Mouse (Mus musculus): ENCODE results near the gene 9630041A04Rik.

The 9630041A04Rik gene

DNA sequence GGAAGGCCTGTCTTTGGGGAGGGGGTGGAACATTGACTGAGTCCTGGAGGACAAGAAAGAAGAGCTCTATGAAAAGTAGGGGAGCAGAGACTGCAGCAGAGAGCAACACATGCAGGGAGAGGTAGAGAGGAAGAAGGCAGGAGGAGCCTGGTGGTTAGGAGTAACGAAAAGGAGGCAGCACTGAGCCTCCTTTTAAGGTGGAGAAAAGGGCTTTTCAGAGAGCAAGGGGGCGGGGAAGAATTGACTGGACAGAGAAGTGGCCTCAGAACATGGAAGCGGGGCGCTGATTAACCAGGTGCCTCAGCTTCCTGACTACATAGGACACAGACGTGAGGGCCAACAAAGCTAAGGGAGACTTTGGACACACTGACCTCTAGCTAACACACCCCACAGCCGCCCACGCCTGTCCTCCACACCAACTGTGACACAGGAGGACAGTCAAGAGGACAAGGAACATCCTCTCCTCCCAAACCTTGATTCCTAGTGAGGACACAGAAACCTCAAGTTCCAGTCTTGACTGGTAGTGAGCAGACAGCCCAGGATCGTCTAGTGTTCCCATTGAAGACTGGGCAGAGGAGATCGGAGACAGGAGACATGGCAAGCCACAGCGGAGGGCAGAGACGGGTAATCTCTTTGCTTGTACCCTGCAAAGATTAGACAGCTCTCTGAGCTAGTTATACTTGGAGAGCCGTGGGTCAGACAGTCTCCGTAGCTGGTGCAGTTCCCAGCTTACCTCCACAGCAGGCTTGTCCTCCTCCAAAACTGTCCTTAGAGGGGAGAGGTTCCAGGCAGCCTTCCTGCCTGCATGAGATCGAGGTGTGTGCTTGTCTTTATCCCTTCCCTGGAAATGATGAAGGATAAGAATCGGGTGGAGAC lies at the start of gene 9630041A04Rik:
Gene 9630041A04Rik (plus strand): TSS at position 246 of the 876 bp plus-strand sequence.
- DNase-seq: no peak

- no peak for DNase-seq
These were observed 37.7 kb upstream of the 9630041A04Rik start for GRCm38 (mm10) chr9:101823896-101824295.

GRCm38 (mm10) chr9:101825626-101826025 lies 36.0 kb upstream of the 9630041A04Rik start:
- DNase-seq: no peak

GRCm38 (mm10) chr9:101833619-101834018 lies 28.0 kb upstream of the 9630041A04Rik start:
- DNase-seq: no peak

GRCm38 (mm10) chr9:101841101-101841500 lies 20.5 kb upstream of the 9630041A04Rik start:
- DNase-seq: no peak

GRCm38 (mm10) chr9:101843893-101844292 lies 17.7 kb upstream of the 9630041A04Rik start:
- DNase-seq: no peak

DNA sequence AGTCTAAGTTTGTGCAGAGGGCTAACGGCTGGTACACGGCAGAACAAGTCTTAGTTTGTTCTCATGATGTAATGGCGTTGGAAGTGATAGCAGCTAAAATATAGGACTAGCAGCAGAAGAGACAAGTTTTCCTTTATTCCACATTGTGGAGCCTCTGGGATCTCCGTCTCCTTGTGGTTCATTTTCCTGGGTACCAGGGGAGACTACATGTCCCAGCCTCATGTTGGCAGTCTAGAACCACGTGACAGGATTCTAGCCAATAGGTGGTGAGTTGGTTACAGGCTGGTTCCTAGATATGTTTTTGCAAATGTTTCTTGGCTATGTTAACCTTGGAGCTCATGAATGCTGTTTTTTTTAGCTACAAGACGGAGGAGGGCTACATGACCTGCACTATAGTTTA lies 15.9 kb upstream of the 9630041A04Rik start:
- no peak for DNase-seq

DNA sequence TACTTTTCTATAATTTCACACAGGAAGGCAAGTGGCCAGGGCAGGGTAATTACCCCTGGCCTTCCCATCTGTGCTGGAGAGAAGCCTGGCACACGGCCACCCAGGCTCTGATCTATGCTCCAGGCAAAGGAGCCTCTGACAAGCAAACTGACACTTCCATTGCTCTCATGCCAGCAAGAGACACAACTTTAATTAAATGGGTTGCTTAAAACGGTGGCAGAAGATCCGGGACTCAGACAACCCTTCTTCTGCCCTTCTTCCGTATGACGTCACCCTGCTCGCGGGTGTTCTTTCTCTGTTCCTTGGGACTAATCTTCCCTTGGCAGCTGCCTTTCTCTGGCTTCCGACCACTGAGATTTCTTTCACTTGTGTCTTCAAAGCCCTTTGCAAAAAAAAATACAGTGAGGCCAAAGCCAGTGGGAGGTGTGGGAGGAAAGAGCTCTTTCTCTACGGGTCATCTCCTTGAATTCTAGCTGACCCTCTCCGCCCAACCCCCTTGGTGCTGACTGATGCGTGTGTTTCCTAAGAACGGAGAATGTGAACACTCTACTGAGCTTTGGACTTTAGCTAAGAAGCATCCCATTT lies 932 bp downstream of the 9630041A04Rik start:
- DNase-seq: peak; percentile 88

- no peak for DNase-seq
These were observed 1.5 kb downstream of the 9630041A04Rik start for GRCm38 (mm10) chr9:101863130-101863529.

DNA sequence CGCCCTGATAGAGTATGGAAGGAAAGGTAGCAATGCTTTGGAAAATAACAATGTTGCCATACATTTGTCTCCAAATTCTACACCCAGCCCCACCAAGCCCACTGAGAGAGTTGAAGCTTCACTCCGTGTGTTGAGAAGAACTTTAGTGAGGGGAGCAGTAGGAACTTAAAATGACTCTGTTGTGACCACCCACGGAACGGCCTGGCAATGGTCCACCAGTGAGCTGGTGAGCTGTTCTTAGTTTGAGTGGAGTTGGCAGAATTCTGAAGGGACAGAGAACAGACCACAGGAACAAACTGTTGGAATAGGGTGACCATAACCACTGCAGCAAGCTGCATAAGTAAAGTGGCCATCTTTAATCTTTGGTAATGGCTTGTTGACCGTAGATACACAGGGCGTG lies 7.0 kb downstream of the 9630041A04Rik start:
- DNase-seq: no peak

- no peak for DNase-seq
These were observed 8.4 kb downstream of the 9630041A04Rik start for GRCm38 (mm10) chr9:101870034-101870433.

DNA sequence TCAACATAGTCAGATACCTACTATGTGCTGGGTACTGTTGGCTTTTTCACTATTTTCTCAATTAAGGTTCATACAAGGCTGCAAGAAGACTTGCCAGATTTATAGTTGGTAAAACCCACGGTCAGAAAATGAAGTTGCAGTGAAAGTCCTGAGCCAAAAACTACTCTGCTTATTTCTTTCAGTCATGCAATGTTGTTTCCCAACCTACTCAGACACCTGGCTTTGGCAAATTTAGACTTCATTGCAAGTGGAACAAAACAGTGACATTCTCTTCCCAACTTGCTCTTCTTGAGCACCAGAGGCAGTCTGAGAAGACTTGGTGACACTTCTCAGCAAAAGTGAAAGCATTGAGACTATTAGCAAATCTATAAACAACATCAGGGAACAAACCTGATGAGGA lies 13.7 kb downstream of the 9630041A04Rik start:
- no peak for DNase-seq

GRCm38 (mm10) chr9:101877109-101877987 lies 15.7 kb downstream of the 9630041A04Rik start:
- DNase-seq: no peak

GRCm38 (mm10) chr9:101883295-101883694 lies 21.7 kb downstream of the 9630041A04Rik start:
- peak; percentile 88 for DNase-seq

DNA sequence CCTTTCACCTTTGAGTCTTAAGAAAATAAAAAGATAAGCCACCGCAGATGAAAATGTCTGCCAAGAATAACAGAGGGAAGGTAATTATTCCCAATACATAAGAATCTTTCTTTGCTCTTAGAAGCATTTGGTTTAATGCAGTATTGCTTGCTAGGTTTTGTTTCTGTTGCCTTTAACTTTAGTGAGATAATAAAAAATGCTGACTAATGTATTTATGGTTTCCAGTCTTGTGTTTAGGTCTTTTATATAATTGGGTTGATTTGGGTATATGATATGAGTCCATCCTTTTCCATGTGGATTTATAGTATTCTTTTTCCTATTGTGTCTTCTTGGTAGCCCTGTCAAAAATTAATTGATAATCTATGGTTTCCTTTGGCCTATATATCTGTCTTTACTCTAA lies 36.2 kb downstream of the 9630041A04Rik start:
- DNase-seq: no peak

DNA sequence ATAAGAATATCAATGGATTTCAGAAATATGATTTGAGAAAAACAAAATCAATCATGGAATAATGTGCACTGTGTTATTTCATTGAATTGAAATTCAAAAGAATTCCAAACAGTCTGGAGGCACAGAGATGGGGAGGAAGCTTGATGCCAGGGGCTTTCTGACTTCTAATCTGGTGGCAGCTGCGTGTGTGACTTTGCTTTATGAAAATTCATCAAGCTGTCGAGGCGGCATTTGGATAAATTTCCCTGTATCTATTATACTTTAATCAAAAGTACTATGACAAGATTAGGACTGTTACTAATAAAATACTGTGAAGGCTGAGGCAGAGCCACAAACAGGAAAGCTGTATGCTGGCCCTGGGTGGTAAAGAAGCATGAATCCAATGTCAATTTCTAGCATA lies 41.8 kb downstream of the 9630041A04Rik start:
- no peak for DNase-seq

- no peak for DNase-seq
These were observed 46.2 kb downstream of the 9630041A04Rik start for GRCm38 (mm10) chr9:101907747-101908255.

DNA sequence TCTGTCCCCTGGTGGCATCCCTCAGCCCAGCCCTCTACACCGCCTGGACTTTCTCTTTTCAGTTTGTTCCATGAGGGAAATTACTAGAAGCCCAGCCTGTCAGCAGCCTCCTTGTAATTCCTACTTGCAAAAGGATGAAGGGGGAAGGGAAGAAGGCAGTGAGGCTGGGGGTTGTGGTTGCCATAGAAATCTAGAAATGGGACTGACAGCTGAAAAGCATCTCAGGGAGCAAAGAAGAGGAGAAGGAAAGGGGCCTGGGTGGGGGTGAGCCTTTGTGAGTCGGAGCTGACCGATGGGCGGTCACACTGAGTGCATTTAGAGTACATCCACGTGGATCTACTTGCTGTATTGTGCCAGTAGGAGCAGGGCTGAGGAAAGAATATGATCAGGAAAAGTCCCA lies 47.2 kb downstream of the 9630041A04Rik start:
- no peak for DNase-seq

- DNase-seq: no peak
These were observed 47.9 kb downstream of the 9630041A04Rik start for GRCm38 (mm10) chr9:101909491-101909890.

DNA sequence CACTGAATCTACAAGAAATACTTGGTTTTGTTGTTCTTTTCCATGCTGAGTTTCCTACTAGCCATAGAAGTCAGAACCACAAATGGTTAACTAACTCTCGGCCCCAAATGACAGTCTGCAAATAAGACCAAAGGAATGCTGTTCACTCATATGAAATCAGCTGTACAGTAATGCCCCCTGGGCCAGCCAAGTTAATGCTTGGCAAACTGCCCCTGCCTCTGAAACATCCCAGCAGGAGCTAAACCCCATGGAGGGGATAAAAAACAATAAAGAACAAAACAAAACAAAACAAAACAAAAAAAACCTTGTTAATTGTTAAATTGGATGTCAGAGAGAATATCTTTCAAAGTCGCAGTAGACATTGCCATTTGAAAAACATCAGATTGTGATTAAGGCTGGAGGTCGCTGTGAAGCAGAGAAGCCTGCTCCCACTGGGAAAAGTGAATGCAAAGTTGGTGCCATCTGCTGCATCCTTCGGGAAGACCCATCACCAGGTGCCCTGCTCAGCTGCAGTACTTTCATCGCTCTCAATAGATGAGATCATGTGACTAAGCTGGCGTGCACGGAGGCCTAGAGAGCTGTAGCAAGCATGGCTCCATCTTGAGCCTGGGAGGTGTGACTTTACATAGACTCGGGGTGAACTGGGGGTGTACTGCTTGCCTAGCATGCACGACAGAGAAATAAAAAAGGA lies 49.7 kb downstream of the 9630041A04Rik start:
- DNase-seq: no peak

GRCm38 (mm10) chr9:101915082-101915481 lies 53.4 kb downstream of the 9630041A04Rik start:
- no peak for DNase-seq

GRCm38 (mm10) chr9:101918771-101919170 lies 57.1 kb downstream of the 9630041A04Rik start:
- no peak for DNase-seq
